Mouse (Mus musculus): ENCODE results near the gene Tcf7l1. TPM values are rescaled to one million over a fixed set of nuclear protein-coding genes. Genes with fewer than 3 reads are reported as not detected.

The Tcf7l1 gene
- polyA plus RNA-seq, 1 experiment from 2014 or later = 26.5 TPM

DNA sequence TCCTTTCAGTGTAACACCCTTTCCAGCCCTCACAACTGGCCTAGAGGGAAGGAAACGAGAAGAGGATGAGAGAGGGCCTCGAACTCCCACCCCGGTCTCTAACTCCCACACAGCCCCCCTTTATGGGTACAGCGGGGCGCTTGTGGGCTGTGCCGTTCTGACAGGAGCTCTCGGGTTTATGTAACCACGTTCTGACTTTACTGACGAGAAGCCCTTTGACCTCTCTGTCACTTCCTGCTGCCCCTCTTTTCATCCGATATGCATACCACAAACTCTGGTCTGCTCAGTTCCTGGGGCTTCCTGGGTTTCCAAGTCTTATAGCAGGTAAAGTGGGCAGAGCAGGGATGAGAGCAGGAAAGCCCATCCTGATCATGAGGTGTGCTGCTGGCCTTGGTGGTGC is 154.7 kb downstream of the Tcf7l1 start:
- H3K27me3 ChIP-seq (replicated peaks; ENCODE audit: control insufficient read depth, insufficient read depth, low read length) = no peaks in the 10 kb centered on the region
- peaks cover 47% of the 10 kb centered on the region for H3K36me3 ChIP-seq (ENCODE audit: control insufficient read depth, insufficient read depth, low read length)
- WGBS = 74% methylated on average over 10 of the region's 10 CpGs
- no peak for DNase-seq (ENCODE audit: low spot score)
- no peak overlapping the region for H3K4me3 ChIP-seq (ENCODE audit: low read depth, low read length)
- no peaks in the 10 kb centered on the region for H3K9me3 ChIP-seq (ENCODE audit: control insufficient read depth, low read length)
- 0 out of 2 replicates have a peak, but pooled peaks cover 10% of the 10 kb centered on the region for H3K4me1 ChIP-seq (replicated peaks; ENCODE audit: control insufficient read depth, insufficient read depth, low read length)
- H3K9ac ChIP-seq (ENCODE audit: low read length) = no peak overlapping the region
- no peak overlapping the region for H3K27ac ChIP-seq (ENCODE audit: low read depth)
- H3K4me2 ChIP-seq (ENCODE audit: low read length) = no peak overlapping the region
- no peak for ATAC-seq (replicated peaks; ENCODE audit: low FRiP score, low TSS enrichment, low read depth)

- 79% methylated on average over 6 of the region's 6 CpGs for WGBS
- Histone ChIP-seq H3K27ac (ENCODE audit: low read depth) (no peak overlapping the region), H3K4me2 (ENCODE audit: low read length) (no peak overlapping the region), H3K4me1 (replicated peaks; ENCODE audit: control insufficient read depth, insufficient read depth, low read length) (0 out of 2 replicates have a peak, but pooled peaks cover 10% of the 10 kb centered on the region), H3K27me3 (replicated peaks; ENCODE audit: control insufficient read depth, insufficient read depth, low read length) (no peaks in the 10 kb centered on the region), H3K36me3 (ENCODE audit: control insufficient read depth, insufficient read depth, low read length) (peaks cover 70% of the 10 kb centered on the region), H3K4me3 (ENCODE audit: low read depth, low read length) (no peak overlapping the region), H3K9ac (ENCODE audit: low read length) (no peak overlapping the region), H3K9me3 (ENCODE audit: control insufficient read depth, low read length) (no peaks in the 10 kb centered on the region)
- DNase-seq (ENCODE audit: low spot score) (no peak), ATAC-seq (replicated peaks; ENCODE audit: low FRiP score, low TSS enrichment, low read depth) (no peak)
These were observed 157.4 kb downstream of the Tcf7l1 start for GRCm38 (mm10) chr6:72631700-72632099.

GRCm38 (mm10) chr6:72630961-72631360 is 158.1 kb downstream of the Tcf7l1 start:
- no peak for DNase-seq (ENCODE audit: low spot score)
- Histone ChIP-seq H3K4me2 (ENCODE audit: low read length) (no peak overlapping the region), H3K27me3 (replicated peaks; ENCODE audit: control insufficient read depth, insufficient read depth, low read length) (no peaks in the 10 kb centered on the region), H3K36me3 (ENCODE audit: control insufficient read depth, insufficient read depth, low read length) (peaks cover 78% of the 10 kb centered on the region), H3K9me3 (ENCODE audit: control insufficient read depth, low read length) (no peaks in the 10 kb centered on the region), H3K4me1 (replicated peaks; ENCODE audit: control insufficient read depth, insufficient read depth, low read length) (0 out of 2 replicates have a peak, but pooled peaks cover 5% of the 10 kb centered on the region), H3K4me3 (ENCODE audit: low read depth, low read length) (no peak overlapping the region), H3K27ac (ENCODE audit: low read depth) (no peak overlapping the region), H3K9ac (ENCODE audit: low read length) (no peak overlapping the region)
- no peak for ATAC-seq (replicated peaks; ENCODE audit: low FRiP score, low TSS enrichment, low read depth)
- 91% methylated on average over 14 of the region's 14 CpGs for WGBS

- H3K36me3 ChIP-seq (ENCODE audit: control insufficient read depth, insufficient read depth, low read length) = peaks cover 78% of the 10 kb centered on the region
These were observed 158.7 kb downstream of the Tcf7l1 start for GRCm38 (mm10) chr6:72630370-72630769.

GRCm38 (mm10) chr6:72627276-72627675 is 161.8 kb downstream of the Tcf7l1 start:
- no peak for ATAC-seq (replicated peaks; ENCODE audit: low FRiP score, low TSS enrichment, low read depth)
- Histone ChIP-seq H3K36me3 (ENCODE audit: control insufficient read depth, insufficient read depth, low read length) (peaks cover 60% of the 10 kb centered on the region), H3K4me1 (replicated peaks; ENCODE audit: control insufficient read depth, insufficient read depth, low read length) (no peaks in the 10 kb centered on the region), H3K27ac (ENCODE audit: low read depth) (no peak overlapping the region), H3K9ac (ENCODE audit: low read length) (no peak overlapping the region), H3K4me3 (ENCODE audit: low read depth, low read length) (no peak overlapping the region), H3K4me2 (ENCODE audit: low read length) (no peak overlapping the region), H3K9me3 (ENCODE audit: control insufficient read depth, low read length) (no peaks in the 10 kb centered on the region), H3K27me3 (replicated peaks; ENCODE audit: control insufficient read depth, insufficient read depth, low read length) (no peaks in the 10 kb centered on the region)
- WGBS = 92% methylated on average over 16 of the region's 16 CpGs
- no peak for DNase-seq (ENCODE audit: low spot score)

More at GRCm38 (mm10) chr6:72630370-72630769, 158.7 kb downstream of the Tcf7l1 start:
- WGBS = 79% methylated on average over 2 of the region's 2 CpGs
- no peak overlapping the region for H3K4me2 ChIP-seq (ENCODE audit: low read length)
- H3K4me1 ChIP-seq (replicated peaks; ENCODE audit: control insufficient read depth, insufficient read depth, low read length) = 0 out of 2 replicates have a peak, but pooled peaks cover under 1% of the 10 kb centered on the region
- H3K9ac ChIP-seq (ENCODE audit: low read length) = no peak overlapping the region
- no peak for DNase-seq (ENCODE audit: low spot score)
- H3K4me3 ChIP-seq (ENCODE audit: low read depth, low read length) = no peak overlapping the region
- H3K27ac ChIP-seq (ENCODE audit: low read depth) = no peak overlapping the region
- H3K27me3 ChIP-seq (replicated peaks; ENCODE audit: control insufficient read depth, insufficient read depth, low read length) = no peaks in the 10 kb centered on the region
- ATAC-seq (replicated peaks; ENCODE audit: low FRiP score, low TSS enrichment, low read depth) = no peak
- no peaks in the 10 kb centered on the region for H3K9me3 ChIP-seq (ENCODE audit: control insufficient read depth, low read length)

GRCm38 (mm10) chr6:72626391-72626790 is 162.7 kb downstream of the Tcf7l1 start:
- no peak overlapping the region for H3K4me3 ChIP-seq (ENCODE audit: low read depth, low read length)
- H3K4me1 ChIP-seq (replicated peaks; ENCODE audit: control insufficient read depth, insufficient read depth, low read length) = no peaks in the 10 kb centered on the region
- ATAC-seq (replicated peaks; ENCODE audit: low FRiP score, low TSS enrichment, low read depth) (no peak), DNase-seq (ENCODE audit: low spot score) (no peak)
- H3K9me3 ChIP-seq (ENCODE audit: control insufficient read depth, low read length) = no peaks in the 10 kb centered on the region
- no peak overlapping the region for H3K9ac ChIP-seq (ENCODE audit: low read length)
- H3K27ac ChIP-seq (ENCODE audit: low read depth) = no peak overlapping the region
- 75% methylated on average over 7 of the region's 7 CpGs for WGBS
- no peak overlapping the region for H3K4me2 ChIP-seq (ENCODE audit: low read length)
- peaks cover 51% of the 10 kb centered on the region for H3K36me3 ChIP-seq (ENCODE audit: control insufficient read depth, insufficient read depth, low read length)
- H3K27me3 ChIP-seq (replicated peaks; ENCODE audit: control insufficient read depth, insufficient read depth, low read length) = no peaks in the 10 kb centered on the region

DNA sequence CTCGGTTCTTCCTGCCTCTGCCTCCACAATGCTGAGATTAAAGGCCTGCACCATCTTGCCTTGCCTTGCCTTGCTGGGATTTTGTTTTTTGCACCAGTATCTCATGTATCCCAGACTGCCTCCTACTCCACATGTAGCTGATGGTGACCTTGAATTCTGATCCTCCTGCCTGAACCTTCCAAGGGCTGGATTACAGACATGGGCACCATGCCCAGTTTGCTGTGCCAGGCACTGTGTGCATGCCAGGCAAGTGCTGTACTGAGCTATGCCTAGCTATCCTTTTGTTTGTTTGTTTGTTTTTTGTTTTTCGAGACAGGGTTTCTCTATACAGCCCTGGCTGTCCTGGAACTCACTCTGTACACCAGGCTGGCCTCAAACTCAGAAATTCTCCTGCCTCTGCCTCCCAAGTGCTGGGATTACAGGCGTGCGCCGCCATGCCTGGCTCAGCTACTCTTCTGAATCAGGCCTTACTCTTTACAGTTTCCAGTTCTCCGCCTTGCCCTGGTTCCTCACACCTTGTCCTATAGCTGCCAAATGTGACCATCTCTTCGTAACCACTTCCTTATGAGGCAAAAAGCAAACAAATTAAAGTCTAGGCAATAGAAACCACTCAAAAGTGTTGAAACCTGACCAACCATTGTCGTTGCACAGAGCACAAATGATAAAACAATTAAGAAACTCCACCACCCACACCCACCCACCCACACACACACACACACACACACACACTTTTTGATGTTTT is 165.2 kb downstream of the Tcf7l1 start:
- peaks cover 26% of the 10 kb centered on the region for H3K36me3 ChIP-seq (ENCODE audit: control insufficient read depth, insufficient read depth, low read length)
- no peaks in the 10 kb centered on the region for H3K9me3 ChIP-seq (ENCODE audit: control insufficient read depth, low read length)
- H3K4me1 ChIP-seq (replicated peaks; ENCODE audit: control insufficient read depth, insufficient read depth, low read length) = 0 out of 2 replicates have a peak, but pooled peaks cover 3% of the 10 kb centered on the region
- no peak overlapping the region for H3K9ac ChIP-seq (ENCODE audit: low read length)
- no peak for DNase-seq (ENCODE audit: low spot score)
- H3K27me3 ChIP-seq (replicated peaks; ENCODE audit: control insufficient read depth, insufficient read depth, low read length) = no peaks in the 10 kb centered on the region
- WGBS = 87% methylated on average over 8 of the region's 8 CpGs
- H3K27ac ChIP-seq (ENCODE audit: low read depth) = no peak overlapping the region
- no peak overlapping the region for H3K4me2 ChIP-seq (ENCODE audit: low read length)
- H3K4me3 ChIP-seq (ENCODE audit: low read depth, low read length) = no peak overlapping the region
- no peak for ATAC-seq (replicated peaks; ENCODE audit: low FRiP score, low TSS enrichment, low read depth)

DNA sequence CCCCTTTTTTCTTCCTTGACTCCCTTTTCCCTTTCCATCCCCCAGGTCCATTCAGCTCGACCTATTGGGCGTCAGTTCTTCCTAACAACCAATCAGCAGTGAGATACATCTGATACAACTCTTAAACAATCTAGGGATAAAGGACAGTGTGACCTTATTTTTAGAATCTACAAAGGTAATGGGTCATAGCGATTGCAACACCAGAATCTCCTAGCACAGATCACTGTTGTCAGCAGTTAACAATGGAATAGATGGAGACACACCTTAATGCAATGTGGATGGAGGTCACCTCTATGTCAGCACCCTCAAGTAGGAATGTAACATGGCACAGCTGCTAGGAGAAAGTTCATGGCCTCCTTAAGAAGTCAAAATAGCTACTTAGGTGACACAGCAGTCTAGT is 166.1 kb downstream of the Tcf7l1 start:
- no peak overlapping the region for H3K27ac ChIP-seq (ENCODE audit: low read depth)

GRCm38 (mm10) chr6:72620920-72621319 is 168.1 kb downstream of the Tcf7l1 start:
- H3K36me3 ChIP-seq (ENCODE audit: control insufficient read depth, insufficient read depth, low read length) = no peaks in the 10 kb centered on the region
- H3K27me3 ChIP-seq (replicated peaks; ENCODE audit: control insufficient read depth, insufficient read depth, low read length) = no peaks in the 10 kb centered on the region
- peaks cover 7% of the 10 kb centered on the region; the same call in 1 of the 2 replicates for H3K4me1 ChIP-seq (replicated peaks; ENCODE audit: control insufficient read depth, insufficient read depth, low read length)
- no peak for DNase-seq (ENCODE audit: low spot score)
- ATAC-seq (replicated peaks; ENCODE audit: low FRiP score, low TSS enrichment, low read depth) = no peak
- no peaks in the 10 kb centered on the region for H3K9me3 ChIP-seq (ENCODE audit: control insufficient read depth, low read length)
- 82% methylated on average over 5 of the region's 5 CpGs for WGBS
- no peak overlapping the region for H3K27ac ChIP-seq (ENCODE audit: low read depth)
- no peak overlapping the region for H3K9ac ChIP-seq (ENCODE audit: low read length)
- no peak overlapping the region for H3K4me3 ChIP-seq (ENCODE audit: low read depth, low read length)
- H3K4me2 ChIP-seq (ENCODE audit: low read length) = no peak overlapping the region

More for the DNA sequence above, 166.1 kb downstream of the Tcf7l1 start:
- Histone ChIP-seq H3K9ac (ENCODE audit: low read length) (no peak overlapping the region), H3K4me1 (replicated peaks; ENCODE audit: control insufficient read depth, insufficient read depth, low read length) (0 out of 2 replicates have a peak, but pooled peaks cover 3% of the 10 kb centered on the region), H3K4me2 (ENCODE audit: low read length) (no peak overlapping the region), H3K9me3 (ENCODE audit: control insufficient read depth, low read length) (no peaks in the 10 kb centered on the region), H3K27me3 (replicated peaks; ENCODE audit: control insufficient read depth, insufficient read depth, low read length) (no peaks in the 10 kb centered on the region), H3K36me3 (ENCODE audit: control insufficient read depth, insufficient read depth, low read length) (peaks cover 18% of the 10 kb centered on the region), H3K4me3 (ENCODE audit: low read depth, low read length) (no peak overlapping the region)
- no peak for DNase-seq (ENCODE audit: low spot score)
- 50% methylated on average over 3 of the region's 3 CpGs for WGBS
- ATAC-seq (replicated peaks; ENCODE audit: low FRiP score, low TSS enrichment, low read depth) = no peak

Measured in intestine, embryonic 14.5 days (tissue).